Mouse (Mus musculus): Measurements from ENCODE around the gene Jazf1.

Jazf1 gene

DNA sequence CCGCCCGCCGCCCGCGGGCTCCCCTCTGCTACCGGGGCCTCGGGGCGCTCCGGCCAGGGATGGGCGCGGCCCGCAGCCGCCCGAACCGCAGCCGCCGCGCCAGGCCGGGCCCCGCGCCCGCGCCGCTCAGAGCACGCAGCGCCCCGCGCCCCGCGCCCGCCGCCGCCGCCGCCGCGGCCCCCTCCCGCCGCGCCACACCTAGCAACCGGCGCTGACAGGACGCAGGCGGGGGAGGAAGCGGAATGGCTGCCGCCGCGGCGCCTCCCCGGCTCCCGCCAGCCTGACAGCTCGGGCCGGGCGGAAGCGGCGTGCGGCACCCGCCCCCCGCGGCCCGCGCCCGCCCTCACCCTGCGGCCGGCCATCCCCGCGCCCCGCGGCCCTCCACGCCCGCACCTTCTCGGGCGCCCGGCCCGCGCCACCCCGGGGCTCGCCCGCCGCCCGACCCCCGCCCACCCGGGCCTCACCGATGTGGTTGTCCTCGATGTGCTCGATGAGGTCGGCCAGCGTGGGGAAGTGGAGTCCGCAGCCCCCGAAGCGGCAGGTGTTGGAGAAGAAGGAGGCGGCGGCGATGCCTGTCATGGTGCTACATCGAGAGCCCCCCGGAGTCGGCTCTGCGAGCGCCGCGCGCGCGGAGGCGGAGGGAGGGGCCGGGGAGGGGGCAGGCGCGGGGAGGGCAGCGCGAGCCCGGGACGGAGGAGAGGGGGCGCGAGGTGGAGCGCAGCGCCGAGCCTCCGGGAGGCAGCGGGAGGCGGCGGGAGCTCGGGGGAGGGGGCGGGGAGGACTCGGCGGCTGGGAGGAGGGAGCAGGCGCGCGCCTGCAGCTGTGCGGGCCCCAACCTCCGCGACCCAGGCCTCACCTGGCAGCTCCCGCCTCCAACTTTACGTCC lies at the start of gene Jazf1:
Gene Jazf1, minus strand, starts transcription at position 643 of the 886 bp plus-strand sequence.
- peak; percentile 63 for DNase-seq

- no peak for DNase-seq
Observed at GRCm38 (mm10) chr6:53117855-53118254, 49.4 kb upstream of the Jazf1 start.

DNA sequence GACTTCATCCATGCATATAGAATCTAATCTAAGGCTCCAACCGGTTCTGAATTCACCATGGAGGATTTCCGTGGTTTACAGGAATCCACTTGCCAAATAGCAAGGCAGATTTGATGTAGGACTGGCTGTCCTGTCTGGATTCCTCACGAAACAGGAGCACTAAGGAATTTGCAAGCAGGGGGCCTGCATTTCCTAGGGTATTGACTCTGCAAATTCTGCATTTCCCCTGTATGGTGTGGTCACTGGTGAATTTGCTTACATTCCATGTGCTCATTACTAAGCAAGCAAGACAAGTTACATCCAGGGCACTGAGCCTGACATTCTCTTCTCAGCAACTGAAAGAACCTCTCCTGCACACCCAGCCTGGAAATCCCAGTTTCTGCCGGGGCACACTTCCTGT lies 18.4 kb upstream of the Jazf1 start:
- DNase-seq, result no peak

- no peak for DNase-seq
Observed at GRCm38 (mm10) chr6:53081241-53081640, 12.8 kb upstream of the Jazf1 start.

GRCm38 (mm10) chr6:53078671-53079070 lies 10.2 kb upstream of the Jazf1 start:
- no peak for DNase-seq

- no peak for DNase-seq
Observed at GRCm38 (mm10) chr6:53071732-53072131, 3.3 kb upstream of the Jazf1 start.

DNA sequence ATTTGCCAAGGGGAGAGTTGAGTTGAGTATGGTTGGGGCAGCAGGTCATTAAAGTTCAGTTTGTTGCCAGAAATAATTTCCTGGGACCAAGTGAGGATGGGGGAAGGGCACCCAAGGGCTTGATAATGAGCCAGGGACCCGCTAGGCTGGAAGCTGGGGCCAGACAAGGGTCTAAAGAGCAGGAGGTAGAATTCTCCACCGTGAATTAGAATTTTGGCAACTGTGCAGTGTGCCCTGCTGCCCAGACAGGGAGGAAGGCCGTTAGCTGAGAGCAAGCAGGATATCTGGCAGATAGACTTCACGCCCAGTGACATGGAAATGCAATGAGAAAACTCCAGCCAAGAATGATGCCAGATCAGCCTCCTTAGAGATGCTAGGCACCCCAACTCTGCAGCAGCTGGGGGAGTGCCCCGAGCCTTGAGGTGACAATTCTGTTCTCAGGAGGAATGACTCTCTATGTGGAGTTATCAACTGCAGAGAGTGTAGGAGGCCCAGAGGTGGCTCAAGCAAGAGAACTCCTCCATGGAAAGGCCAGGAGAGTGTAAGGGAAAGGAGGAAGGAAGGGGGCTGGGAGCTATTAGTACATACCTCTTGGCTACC lies 1.6 kb upstream of the Jazf1 start:
- DNase-seq, result no peak

DNA sequence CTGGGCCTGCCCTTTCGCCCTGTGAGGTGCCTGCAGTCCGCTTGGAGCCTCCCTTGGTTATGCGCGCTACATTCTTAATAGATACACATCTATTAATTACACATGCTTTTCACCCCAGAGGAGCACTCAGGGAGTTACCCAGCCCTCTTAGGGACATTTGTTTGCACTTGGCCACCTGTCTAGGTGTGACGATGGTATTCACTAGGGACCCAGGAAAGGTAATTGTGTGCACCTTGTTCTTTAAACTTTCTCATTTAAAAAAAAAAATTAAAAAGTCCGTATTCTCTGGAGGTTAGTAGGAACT lies 396 bp upstream of the Jazf1 start:
- no peak for DNase-seq

DNA sequence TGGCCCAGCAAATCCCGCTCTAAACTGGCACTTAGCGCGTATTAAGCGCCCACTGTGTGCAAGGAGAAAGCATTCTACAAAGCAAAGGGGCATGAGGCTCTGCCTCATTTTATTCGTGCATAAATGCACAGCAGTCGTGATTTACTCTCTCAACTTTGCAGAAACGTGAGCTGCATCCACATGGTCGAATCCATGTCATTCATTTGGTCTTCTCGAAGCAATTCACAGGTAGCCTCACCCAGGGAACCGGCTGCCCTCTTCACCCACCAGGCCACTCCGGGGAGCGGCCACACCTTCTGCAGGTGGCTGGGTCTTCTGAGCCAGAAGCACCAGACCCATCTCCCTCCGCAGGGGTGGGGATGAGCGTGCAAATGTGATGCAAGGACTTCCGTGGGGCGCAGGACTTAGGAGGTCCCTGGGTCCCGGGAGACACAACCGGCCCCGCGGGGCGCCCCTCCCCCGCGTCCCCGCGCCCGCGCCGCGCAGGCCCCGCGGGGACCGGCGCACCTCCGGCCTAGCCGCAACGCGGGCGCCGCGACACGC lies 914 bp downstream of the Jazf1 start:
- DNase-seq, result peak; percentile 13

- DNase-seq, result no peak
Observed at GRCm38 (mm10) chr6:53066978-53067377, 1.5 kb downstream of the Jazf1 start.

DNA sequence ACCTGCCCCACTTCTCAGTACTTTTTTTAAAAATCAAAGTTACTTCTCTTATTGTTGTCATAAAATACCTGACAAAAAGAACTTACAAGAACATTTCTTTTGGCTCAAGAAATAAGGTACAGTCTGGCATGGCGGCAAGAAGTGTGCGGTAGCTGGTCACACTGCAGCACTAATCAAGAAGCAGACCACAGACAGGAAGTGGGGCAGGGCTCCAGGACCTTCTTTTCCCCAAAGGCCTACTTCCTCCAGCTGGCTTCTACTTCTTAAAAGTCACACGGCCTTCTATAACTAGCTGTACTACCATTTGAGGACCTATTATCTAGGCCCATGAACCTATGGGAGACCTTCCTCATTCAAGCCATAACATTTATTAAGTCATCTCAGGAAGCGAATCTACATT lies 4.4 kb downstream of the Jazf1 start:
- DNase-seq, result no peak

DNA sequence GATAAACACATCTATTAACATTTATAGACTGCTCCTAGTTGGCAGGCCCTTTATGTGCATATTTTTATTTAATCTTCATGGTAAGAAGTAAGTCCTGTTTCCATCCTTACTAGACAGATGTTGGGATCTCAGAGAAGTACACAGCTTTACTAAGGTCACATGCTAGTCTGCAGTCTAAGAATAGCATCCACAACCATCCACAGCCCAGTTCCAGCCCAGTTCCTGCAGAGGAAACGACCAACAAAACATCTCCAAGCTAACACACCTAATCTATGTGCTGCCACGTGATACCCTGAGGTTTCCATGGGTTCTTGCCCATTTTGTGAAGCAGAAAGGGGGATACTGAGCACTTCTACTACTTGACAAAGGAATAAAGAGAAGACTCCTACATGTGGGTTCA lies 13.5 kb downstream of the Jazf1 start:
- no peak for DNase-seq

GRCm38 (mm10) chr6:53045501-53045900 lies 22.9 kb downstream of the Jazf1 start:
- DNase-seq, result no peak

GRCm38 (mm10) chr6:53038176-53038575 lies 30.3 kb downstream of the Jazf1 start:
- no peak for DNase-seq

DNA sequence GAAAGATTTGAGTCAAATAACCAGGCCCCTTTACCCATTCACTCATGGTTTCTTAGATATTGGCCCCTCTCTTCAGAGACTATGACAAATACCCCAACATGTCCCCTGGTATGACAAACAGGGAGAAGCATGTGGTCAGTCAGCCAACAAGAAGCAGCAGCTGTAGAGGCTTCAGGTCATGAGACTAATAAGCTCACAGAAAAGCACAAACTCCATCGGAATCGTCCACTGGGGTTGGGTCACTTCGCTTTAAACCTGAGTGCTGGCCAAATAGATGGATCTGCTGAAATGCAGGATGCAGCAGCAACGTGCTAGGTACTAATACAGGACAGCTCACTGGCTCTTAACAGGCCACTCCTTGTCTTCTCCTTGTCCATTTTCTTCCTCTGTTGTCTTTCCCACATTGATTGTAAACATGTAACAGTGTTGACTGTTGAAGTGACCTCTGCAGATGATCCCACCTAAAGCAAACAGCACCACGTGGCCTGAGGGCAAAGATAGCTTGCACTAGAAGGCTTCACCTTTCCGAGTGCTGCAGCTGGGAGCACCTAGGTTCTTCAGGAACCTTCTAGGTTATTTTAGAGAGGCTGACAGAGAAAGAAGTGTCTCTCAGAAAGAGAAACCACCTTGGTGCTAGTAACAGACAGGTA lies 33.9 kb downstream of the Jazf1 start:
- DNase-seq, result no peak

GRCm38 (mm10) chr6:53032730-53033484 lies 35.5 kb downstream of the Jazf1 start:
- DNase-seq, result no peak

- DNase-seq, result no peak
Observed at GRCm38 (mm10) chr6:53022069-53022468, 46.4 kb downstream of the Jazf1 start.

DNA sequence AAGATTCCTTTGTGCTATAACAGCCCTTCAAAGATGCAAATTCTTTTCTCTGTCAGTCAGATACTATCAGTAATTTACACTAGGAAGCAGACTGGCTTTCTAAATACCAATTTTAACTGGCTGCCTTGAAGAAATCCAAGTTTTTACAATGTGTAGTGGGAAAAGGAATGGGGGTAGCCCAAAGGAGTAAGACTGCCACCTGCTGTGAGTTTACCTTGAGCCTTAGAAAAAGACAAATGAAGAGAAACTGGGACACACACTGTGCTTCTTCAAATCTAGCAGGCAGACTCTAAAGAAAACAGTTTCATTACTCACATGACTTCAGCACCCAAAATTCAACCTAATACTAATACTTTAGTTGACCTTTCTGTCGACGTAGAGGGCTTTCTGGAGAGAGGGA lies 47.4 kb downstream of the Jazf1 start:
- DNase-seq, result no peak

DNA sequence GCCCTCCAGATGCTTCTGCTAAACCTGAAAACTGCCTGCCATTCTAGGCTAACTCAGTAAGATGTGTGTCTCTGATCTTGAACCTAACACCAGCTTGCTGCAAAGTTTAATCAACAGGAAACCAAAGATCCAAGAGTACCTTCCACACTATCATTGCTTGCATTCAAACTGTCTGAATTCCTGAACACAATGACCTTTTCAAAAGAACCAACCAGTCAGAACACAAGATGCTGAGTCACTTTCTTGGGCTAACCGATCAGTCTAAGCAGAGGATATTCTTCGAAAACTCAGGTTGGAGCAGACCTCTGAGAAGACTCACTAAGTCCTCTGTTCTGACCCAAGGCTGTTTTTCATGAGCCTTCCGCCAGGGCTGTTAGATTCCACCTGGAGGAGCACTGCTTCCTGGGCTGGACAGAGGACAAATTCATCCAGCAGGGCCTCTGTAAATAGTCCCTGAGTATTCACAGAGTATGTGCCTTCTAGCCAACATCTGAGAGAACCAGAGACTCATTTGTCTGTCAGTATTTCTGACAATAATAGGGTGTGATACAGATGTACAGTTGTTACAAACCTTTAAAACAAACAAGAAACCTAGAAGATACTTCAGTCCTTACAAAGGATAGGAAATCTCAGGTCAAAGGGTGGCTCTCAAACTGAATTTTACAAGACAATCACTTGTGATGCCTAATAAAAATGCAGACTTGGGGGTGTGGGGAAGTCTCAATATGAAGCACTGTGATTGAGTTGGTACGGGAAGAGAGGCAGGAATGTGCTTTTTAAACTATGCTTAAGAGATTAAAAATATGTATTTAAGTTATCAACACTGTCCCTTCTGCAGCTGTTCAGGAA lies 50.9 kb downstream of the Jazf1 start:
- no peak for DNase-seq

- no peak for DNase-seq
Observed at GRCm38 (mm10) chr6:53014460-53015455, 53.7 kb downstream of the Jazf1 start.

DNA sequence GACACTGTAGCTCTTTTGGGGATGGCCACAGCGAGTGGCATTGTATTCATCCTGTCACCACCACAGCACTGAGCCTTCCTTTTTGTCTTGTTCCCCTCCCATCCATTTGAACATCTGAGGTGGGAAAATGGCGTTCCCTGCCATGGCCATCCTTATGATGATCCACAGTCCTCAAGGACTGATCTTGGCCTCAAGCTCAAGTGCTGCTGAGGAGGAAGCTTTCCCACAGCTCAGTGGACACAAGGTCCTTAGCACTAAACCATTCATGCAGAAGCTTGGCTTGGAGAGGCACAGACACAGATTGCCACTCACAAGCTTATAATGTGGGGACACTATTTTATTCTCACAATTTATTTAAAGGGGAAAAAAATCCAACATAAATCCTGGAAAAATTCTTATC lies 58.1 kb downstream of the Jazf1 start:
- DNase-seq, result no peak
